Mouse (Mus musculus) left cerebral cortex, postnatal 10 days (tissue): Measurements from ENCODE around the gene Gm11168. TPM values are rescaled to one million over a fixed set of nuclear protein-coding genes. Genes with fewer than 3 reads are reported as not detected.
"Not testable (repeated sequence)": the region's sequence is repeated elsewhere in the genome, so short reads cannot be mapped to it uniquely, and the experiment has no call there.

Experiments
- DNase-seq, 2 experiments: peaks; one replicate each; pipeline ENCODE4 v3.0.0; 2021 to 2022; ENCODE audit warnings: low spot score in 2 of 2, mixed read lengths in 1 of 2; ENCODE audit errors: extremely low spot score in 1 of 2
- intact Hi-C: fragments of 180-260 bp; cut with DNase I; formaldehyde crosslinking; loops from one replicate; pipeline ENCODE4 v1.15.1; 2025
- microRNA-seq: library from miRNA; unstranded; fragments of <30 nt; microRNA quantifications from one replicate; pipeline ENCODE4 v1.2.0, GENCODE M21; 2022
- total RNA-seq, 2 experiments: library from RNA; stranded (reverse); gene quantifications; 2 replicates each; pipeline ENCODE4 v1.2.3; 2021

Gm11168 gene
- total RNA-seq, 2 experiments from 2014 or later = not detected

- intact Hi-C loops = not testable (repeated sequence)
- peak; percentile 25 to 85 for DNase-seq
Observed at GRCm38 (mm10) chr9:3023985-3024648, 21.0 kb downstream of the Gm11168 start.

GRCm38 (mm10) chr9:3024912-3025467 lies 21.8 kb downstream of the Gm11168 start, which contains the start of gene Gm10717:
Gm10717 (plus strand) TSS chr9:3025417.
- intact Hi-C loops = not testable (repeated sequence)
- DNase-seq = peak; percentile 31 to 40

GRCm38 (mm10) chr9:3025653-3026052 lies 22.5 kb downstream of the Gm11168 start:
- peak; percentile 33 to 85 for DNase-seq
- intact Hi-C loops = not testable (repeated sequence)

GRCm38 (mm10) chr9:3026136-3026535 lies 23.0 kb downstream of the Gm11168 start:
- DNase-seq, intact Hi-C loops: not testable (repeated sequence)

- intact Hi-C loops, DNase-seq: not testable (repeated sequence)
Observed at GRCm38 (mm10) chr9:3026741-3027140, 23.6 kb downstream of the Gm11168 start.

- intact Hi-C loops, DNase-seq: not testable (repeated sequence)
Observed at GRCm38 (mm10) chr9:3027200-3027599, 24.1 kb downstream of the Gm11168 start.

- intact Hi-C loops = not testable (repeated sequence)
- peak in 1 of 2 experiments; percentile 19 for DNase-seq
Observed at GRCm38 (mm10) chr9:3029276-3030000, 26.3 kb downstream of the Gm11168 start.

- DNase-seq, intact Hi-C loops: not testable (repeated sequence)
Observed at GRCm38 (mm10) chr9:3030677-3031318, 27.7 kb downstream of the Gm11168 start.

- DNase-seq, intact Hi-C loops: not testable (repeated sequence)
Observed at GRCm38 (mm10) chr9:3034299-3034698, 31.2 kb downstream of the Gm11168 start, which contains the start of gene Gm17535. Gm17535 (plus strand) TSS chr9:3034599.

- DNase-seq, intact Hi-C loops: not testable (repeated sequence)
Observed at GRCm38 (mm10) chr9:3036577-3036976, 33.4 kb downstream of the Gm11168 start, which contains the start of gene Gm10715. Gm10715 (plus strand) TSS chr9:3036877.

- DNase-seq, intact Hi-C loops: not testable (repeated sequence)
Observed at GRCm38 (mm10) chr9:3038161-3038560, 35.0 kb downstream of the Gm11168 start.

Small RNA genes within 50 kb of the gene (microRNA-seq; reads per million reads assigned to microRNA genes)
- gene Mir101c = not detected

Other genes starting within 250 kb of the Gm11168 start
- not detected for gene Gm10722, start 2.4 kb upstream of the Gm11168 start, total RNA-seq
- gene Gm10721, start 9.8 kb downstream of the Gm11168 start, total RNA-seq = 1 to 10 TPM in 1 of 2 experiments, not detected in 1; 1.4 TPM
- gene Gm10720, start 12.3 kb downstream of the Gm11168 start, total RNA-seq = not detected
- not detected for gene Gm10719, start 14.1 kb downstream of the Gm11168 start, total RNA-seq
- 1 to 10 TPM in 1 of 2 experiments, under 1 TPM in 1; 0.54 to 1.4 TPM for gene Gm10718, start 20.2 kb downstream of the Gm11168 start, total RNA-seq
- gene Gm10717, start 22.1 kb downstream of the Gm11168 start, total RNA-seq = under 1 TPM in 1 of 2 experiments, not detected in 1; 0.73 TPM
- not detected for gene Gm17535, start 31.3 kb downstream of the Gm11168 start, total RNA-seq
- gene Gm10715, start 33.5 kb downstream of the Gm11168 start, total RNA-seq = not detected